Mouse (Mus musculus) spleen, adult 2 months (tissue): ENCODE measurements around the gene Tenm2. TPM values are rescaled to one million over a fixed set of nuclear protein-coding genes. Genes with fewer than 3 reads are reported as not detected.

Experiments used
- DNase-seq, 2 experiments: peaks; one replicate each; pipeline versions ENCODE4 v3.0.0 to v3.0.0-alpha.2; 2012 to 2021; ENCODE audit warnings: low spot score in 2 of 2, low read depth in 1 of 2
- H3K27ac ChIP-seq: fragments of 200-500 bp; 2 replicates; pipeline ENCODE4 v1.5.1; 2012; ENCODE audit warnings: low read length, inconsistent platforms; ENCODE audit not compliant: insufficient read depth
- H3K27me3 ChIP-seq: fragments of 200-500 bp; 2 replicates; pipeline ENCODE4 v1.6.1; 2012; ENCODE audit warnings: mild to moderate bottlenecking, moderate library complexity, low read length, inconsistent platforms; ENCODE audit not compliant: control insufficient read depth, insufficient read depth
- H3K36me3 ChIP-seq: fragments of 200-500 bp; 2 replicates; pipeline ENCODE4 v1.6.1; 2012; ENCODE audit warnings: mild to moderate bottlenecking, low read length, inconsistent platforms; ENCODE audit not compliant: control insufficient read depth, insufficient read depth
- H3K4me1 ChIP-seq: fragments of 200-500 bp; 2 replicates; pipeline ENCODE4 v1.6.1; 2011; ENCODE audit warnings: inconsistent platforms; ENCODE audit not compliant: control insufficient read depth, insufficient read depth, insufficient read length
- H3K4me3 ChIP-seq: fragments of 200-500 bp; 2 replicates; pipeline ENCODE4 v1.5.1; 2011; ENCODE audit warnings: mild to moderate bottlenecking, inconsistent platforms; ENCODE audit not compliant: insufficient read depth, insufficient read length; ENCODE audit errors: extremely low read depth
- CTCF ChIP-seq: fragments of 200-500 bp; IDR thresholded peaks from 2 replicates; pipeline ENCODE4 v1.5.1; 2011; ENCODE audit warnings: mild to moderate bottlenecking, inconsistent platforms; ENCODE audit not compliant: insufficient read depth, insufficient read length, insufficient replicate concordance; ENCODE audit errors: extremely low read depth
- POLR2A ChIP-seq: fragments of 200-500 bp; IDR thresholded peaks from 2 replicates; pipeline ENCODE4 v1.6.1; 2011; ENCODE audit warnings: low read depth, low read length, inconsistent platforms
- WGBS: fragments of 180-500 bp; shearing (Covaris S2); methylation state at CpG from one replicate; pipeline ENCODE4 v1.1.7; 2018; 5-methylcytosine and 5-hydroxymethylcytosine counted together
- polyA plus RNA-seq: library from polyadenylated mRNA; depleted of rRNA; stranded (reverse); fragments of >200 nt; gene quantifications from 2 replicates; pipeline ENCODE4 v1.2.3, GENCODE M21; 2012

Tenm2 gene
- polyA plus RNA-seq, 1 experiment: 0.06 TPM

DNA sequence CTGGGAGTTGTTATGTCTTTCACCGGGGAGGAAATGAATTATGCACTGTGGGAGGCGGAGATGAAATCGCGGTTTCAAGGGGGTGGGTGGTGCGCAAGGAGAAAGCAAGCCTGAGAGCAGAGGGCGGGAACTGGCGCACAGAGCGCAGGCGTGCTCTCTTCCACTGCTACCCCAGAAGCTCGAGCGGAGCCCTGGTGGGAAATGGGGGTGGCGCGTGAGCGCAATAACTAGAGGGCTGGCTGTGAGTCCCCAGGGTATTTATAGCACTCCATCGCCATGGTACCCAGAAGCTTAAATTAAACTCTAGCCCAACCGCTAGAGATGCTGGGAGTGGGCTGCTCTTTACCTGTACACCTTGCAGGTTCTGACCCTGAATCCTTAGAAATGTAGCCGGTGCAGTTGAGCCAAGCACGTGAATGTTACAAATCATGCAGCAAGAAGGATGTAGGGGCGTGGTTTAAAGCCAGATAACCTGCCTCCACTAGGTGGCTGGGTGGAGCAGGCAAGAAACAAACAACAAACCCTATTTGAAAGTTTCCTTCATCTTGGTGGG is 1249.8 kb downstream of the Tenm2 start:
- no peak for TF ChIP-seq POLR2A
- no peak for TF ChIP-seq CTCF
- H3K27me3 ChIP-seq: no peaks in the 10 kb centered on the region
- no peaks in the 10 kb centered on the region for H3K36me3 ChIP-seq
- no peak for DNase-seq
- no peaks in the 10 kb centered on the region for H3K4me1 ChIP-seq
- no peak overlapping the region for H3K4me3 ChIP-seq
- no peak overlapping the region for H3K27ac ChIP-seq
- 3% methylated on average over 19 of the region's 19 CpGs for WGBS

- DNase-seq: no peak
- peaks cover 11% of the 10 kb centered on the region for H3K27me3 ChIP-seq
- no peaks in the 10 kb centered on the region for H3K36me3 ChIP-seq
- 79% methylated on average over 3 of the region's 3 CpGs for WGBS
- no peak overlapping the region for H3K4me3 ChIP-seq
- no peak overlapping the region for H3K27ac ChIP-seq
- TF ChIP-seq POLR2A (no peak), CTCF (no peak)
- H3K4me1 ChIP-seq: no peaks in the 10 kb centered on the region; the same call in 1 of the 2 replicates
Measured at GRCm38 (mm10) chr11:35982734-35983133, 1253.0 kb downstream of the Tenm2 start.

DNA sequence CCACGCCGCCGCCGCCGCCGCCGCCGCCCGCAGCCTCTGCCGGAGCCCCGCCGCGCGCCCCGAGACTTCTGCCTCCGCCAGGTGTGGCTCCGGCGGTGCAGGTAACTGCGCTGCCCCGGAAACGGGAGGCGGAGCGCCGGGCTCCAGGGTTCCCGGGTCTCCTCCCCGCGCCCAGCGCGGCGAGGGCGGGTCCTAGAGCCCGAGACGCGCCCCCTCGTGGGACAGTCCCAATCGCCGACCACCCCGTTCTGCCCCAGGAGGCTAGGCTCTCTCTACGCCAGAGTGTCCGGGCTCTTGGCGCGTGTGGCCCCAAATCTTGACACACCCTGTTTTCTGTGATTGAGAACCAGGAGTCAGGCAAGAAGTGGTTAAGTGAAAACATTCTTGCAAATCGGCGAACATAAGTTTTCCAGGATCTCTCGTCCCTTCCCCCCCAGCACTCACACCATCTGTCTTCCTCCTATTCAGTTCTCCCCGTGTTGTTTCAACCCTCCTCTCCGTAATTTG is 1255.3 kb downstream of the Tenm2 start, which contains the start of gene Wwc1:
Gene Wwc1 (minus strand): TSS at position 117 of the 507 bp plus-strand sequence.
- TF ChIP-seq POLR2A (no peak), CTCF (no peak)
- H3K4me3 ChIP-seq: no peak within 1 kb of the TSS; the same call in 1 of the 2 replicates
- peaks cover 11% of the 10 kb centered on the region for H3K27me3 ChIP-seq
- no peaks in the 10 kb centered on the region; the same call in 1 of the 2 replicates for H3K4me1 ChIP-seq
- no peak for DNase-seq
- H3K36me3 ChIP-seq: no peaks in the 10 kb centered on the region
- WGBS: 2% methylated on average over 47 of the region's 47 CpGs
- no peak within 1 kb of the TSS for H3K27ac ChIP-seq

- TF ChIP-seq POLR2A (no peak), CTCF (no peak)
- no peak overlapping the region for H3K27ac ChIP-seq
- H3K36me3 ChIP-seq: no peaks in the 10 kb centered on the region
- H3K27me3 ChIP-seq: peaks cover 11% of the 10 kb centered on the region
- H3K4me1 ChIP-seq: no peaks in the 10 kb centered on the region; the same call in 1 of the 2 replicates
- DNase-seq: no peak
- H3K4me3 ChIP-seq: no peak overlapping the region; the same call in 1 of the 2 replicates
- 2% methylated on average over 50 of the region's 66 CpGs for WGBS
Measured at GRCm38 (mm10) chr11:35979733-35980410, 1255.9 kb downstream of the Tenm2 start.

DNA sequence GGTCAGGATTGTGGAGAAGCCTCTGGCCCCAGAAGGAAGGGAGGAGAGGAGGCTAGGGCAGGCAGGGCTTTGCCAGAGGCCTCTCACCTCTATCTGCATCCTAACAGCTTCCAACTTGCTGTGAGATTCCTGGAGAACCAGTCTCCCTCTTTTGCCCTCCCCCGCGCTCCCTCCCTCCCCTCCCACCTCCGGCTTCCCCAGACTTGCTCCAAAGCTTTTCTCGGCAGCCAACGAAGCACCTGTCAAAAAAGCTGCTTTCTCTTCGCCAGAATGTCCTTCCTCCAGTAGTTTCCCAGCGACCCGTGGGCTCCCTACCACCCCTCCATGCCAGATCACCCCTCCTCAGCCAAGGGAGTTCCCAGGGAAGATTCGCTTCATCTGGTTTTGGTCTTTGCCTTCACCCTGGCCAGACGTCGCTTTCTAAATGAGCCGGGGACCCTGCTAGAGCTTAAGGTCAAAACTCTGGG is 1256.5 kb downstream of the Tenm2 start:
- 11% methylated on average over 12 of the region's 12 CpGs for WGBS
- H3K27me3 ChIP-seq: peaks cover 11% of the 10 kb centered on the region

GRCm38 (mm10) chr11:35977796-35978195 is 1258.0 kb downstream of the Tenm2 start:
- Histone ChIP-seq H3K36me3 (no peaks in the 10 kb centered on the region), H3K27me3 (peaks cover 11% of the 10 kb centered on the region), H3K4me1 (no peaks in the 10 kb centered on the region; the same call in 1 of the 2 replicates), H3K27ac (no peak overlapping the region), H3K4me3 (no peak overlapping the region)
- WGBS: 81% methylated on average over 3 of the region's 3 CpGs
- no peak for TF ChIP-seq POLR2A
- no peak for TF ChIP-seq CTCF
- no peak for DNase-seq

More for the DNA sequence above, 1256.5 kb downstream of the Tenm2 start:
- no peaks in the 10 kb centered on the region; the same call in 1 of the 2 replicates for H3K4me1 ChIP-seq
- no peak overlapping the region for H3K4me3 ChIP-seq
- no peak for DNase-seq
- TF ChIP-seq CTCF (no peak), POLR2A (no peak)
- no peak overlapping the region for H3K27ac ChIP-seq
- no peaks in the 10 kb centered on the region for H3K36me3 ChIP-seq

DNA sequence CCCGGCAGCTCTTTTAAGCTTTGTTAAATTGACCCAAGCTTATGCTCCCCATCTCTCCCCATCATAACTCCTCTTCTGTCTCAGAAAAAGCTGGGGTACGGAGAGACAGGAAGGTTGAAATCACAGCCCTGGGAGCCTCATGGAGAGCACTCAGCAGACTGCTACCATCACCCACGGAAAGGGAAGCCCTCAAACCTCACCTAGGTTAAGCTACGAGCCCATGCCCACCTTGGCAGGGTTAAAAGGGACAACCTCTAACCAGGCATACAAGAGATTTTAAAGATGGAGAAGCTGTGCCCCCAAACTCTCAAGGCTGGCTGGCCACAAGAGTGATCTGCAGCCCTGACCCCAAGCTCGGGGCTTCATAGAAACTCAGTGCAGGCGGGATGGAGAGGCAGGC is 1258.7 kb downstream of the Tenm2 start:
- H3K27ac ChIP-seq: no peak overlapping the region
- 75% methylated on average over 6 of the region's 6 CpGs for WGBS
- no peaks in the 10 kb centered on the region for H3K36me3 ChIP-seq
- DNase-seq: no peak
- no peak overlapping the region for H3K4me3 ChIP-seq
- TF ChIP-seq POLR2A (no peak), CTCF (no peak)
- no peaks in the 10 kb centered on the region; the same call in 1 of the 2 replicates for H3K4me1 ChIP-seq
- peaks cover 11% of the 10 kb centered on the region for H3K27me3 ChIP-seq
